Mouse (Mus musculus): ENCODE data around the gene Man1c1. TPM values are rescaled to one million over a fixed set of nuclear protein-coding genes. Genes with fewer than 3 reads are reported as not detected.

Man1c1 gene
- polyA plus RNA-seq, 1 experiment from 2014 or later: 3.8 TPM

DNA sequence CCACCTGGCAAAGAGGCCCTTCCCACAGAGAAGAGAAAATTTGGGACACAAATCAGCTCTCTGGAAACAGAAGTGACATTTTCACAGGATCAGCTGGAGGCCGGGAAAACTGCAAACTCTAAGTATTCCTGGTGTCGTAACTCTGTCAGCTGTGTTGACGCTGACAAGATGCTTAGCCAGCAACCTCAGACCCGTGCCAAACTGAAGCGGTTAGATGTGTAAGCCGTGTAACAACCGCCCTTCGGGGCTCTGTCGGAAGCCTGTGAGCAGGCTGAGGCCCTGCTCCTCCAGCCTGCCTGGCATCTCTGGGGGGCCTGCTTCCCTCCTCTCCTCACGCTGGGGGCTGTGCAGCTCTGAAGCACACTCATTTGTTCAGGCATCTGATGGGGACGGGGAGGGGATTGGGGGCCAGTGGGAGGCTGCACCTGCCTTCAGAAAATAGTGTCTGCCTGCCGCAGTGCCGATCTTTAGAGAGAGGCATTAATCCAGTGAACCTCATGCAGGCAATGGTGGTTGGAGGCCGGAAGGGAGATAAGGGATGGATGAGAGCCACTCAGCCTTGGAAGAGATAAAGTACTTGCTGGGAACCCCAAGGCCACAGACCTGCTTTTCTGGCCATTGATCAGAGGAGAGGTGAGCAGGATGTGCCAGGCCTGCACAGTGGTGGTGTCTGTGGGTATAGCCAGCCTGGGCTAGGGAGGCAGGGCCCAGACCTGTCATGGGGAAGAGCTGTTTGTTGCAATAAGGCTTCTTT is 79.8 kb downstream of the Man1c1 start:
- H3K9ac ChIP-seq: no peak overlapping the region
- H3K4me3 ChIP-seq: no peak overlapping the region
- H3K27me3 ChIP-seq (replicated peaks): no peaks in the 10 kb centered on the region
- H3K4me2 ChIP-seq: no peak overlapping the region
- H3K36me3 ChIP-seq (replicated peaks): no peaks in the 10 kb centered on the region
- peaks cover 24% of the 10 kb centered on the region for H3K4me1 ChIP-seq
- WGBS: 22% methylated on average over 14 of the region's 14 CpGs
- ATAC-seq (replicated peaks): peak; percentile 52; the same call in 1 of the 2 replicates
- H3K9me3 ChIP-seq: no peaks in the 10 kb centered on the region
- peak overlapping the region; percentile 55 for H3K27ac ChIP-seq

DNA sequence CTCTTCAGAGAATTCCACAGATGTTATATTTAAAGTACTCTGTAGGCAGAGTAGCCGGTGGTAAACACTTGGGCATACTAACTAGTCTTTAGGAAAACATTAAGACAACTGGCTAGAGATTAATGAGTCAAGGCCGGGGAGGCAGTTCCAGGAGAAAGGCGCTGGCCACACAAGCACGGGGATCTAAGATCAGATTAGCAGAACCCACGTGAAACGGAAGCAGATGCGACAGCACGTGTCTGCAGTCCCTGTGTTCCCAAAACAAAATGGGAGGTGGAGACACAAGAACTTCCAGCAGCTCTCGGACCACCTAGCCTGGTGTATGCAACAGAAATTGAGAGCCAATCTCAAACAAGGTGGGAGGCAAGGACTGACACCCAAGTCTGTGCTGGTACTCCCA is 82.4 kb downstream of the Man1c1 start:
- Histone ChIP-seq H3K36me3 (replicated peaks) (no peaks in the 10 kb centered on the region), H3K4me3 (no peak overlapping the region), H3K9me3 (no peaks in the 10 kb centered on the region), H3K4me2 (no peak overlapping the region), H3K9ac (no peak overlapping the region), H3K27me3 (replicated peaks) (no peaks in the 10 kb centered on the region), H3K27ac (no peak overlapping the region), H3K4me1 (peaks cover 15% of the 10 kb centered on the region)
- no peak for ATAC-seq (replicated peaks)
- 74% methylated on average over 9 of the region's 9 CpGs for WGBS

DNA sequence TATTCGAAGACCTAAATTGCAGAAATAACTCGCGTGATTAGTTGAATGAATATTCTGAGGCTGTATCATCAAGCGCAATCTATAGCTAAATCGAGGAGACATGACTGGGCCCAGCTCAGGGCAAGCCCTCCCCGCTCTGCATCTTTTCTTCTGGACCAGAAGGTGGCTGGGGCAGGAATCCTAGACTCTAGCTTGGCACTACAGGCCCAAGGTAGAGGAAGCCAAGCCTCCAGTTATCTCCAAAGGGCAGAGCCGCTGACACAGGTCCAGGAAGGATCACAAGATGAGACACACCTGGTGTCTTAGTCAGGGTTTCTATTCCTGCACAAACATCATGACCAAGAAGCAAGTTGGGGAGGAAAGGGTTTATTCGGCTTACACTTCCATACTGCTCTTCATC is 83.8 kb downstream of the Man1c1 start:
- 75% methylated on average over 8 of the region's 8 CpGs for WGBS
- H3K4me1 ChIP-seq: peaks cover 21% of the 10 kb centered on the region
- no peak overlapping the region for H3K9ac ChIP-seq
- no peaks in the 10 kb centered on the region for H3K9me3 ChIP-seq
- no peak overlapping the region for H3K4me2 ChIP-seq
- ATAC-seq (replicated peaks): no peak
- no peak overlapping the region for H3K4me3 ChIP-seq
- H3K27ac ChIP-seq: no peak overlapping the region
- H3K27me3 ChIP-seq (replicated peaks): no peaks in the 10 kb centered on the region
- no peaks in the 10 kb centered on the region for H3K36me3 ChIP-seq (replicated peaks)

DNA sequence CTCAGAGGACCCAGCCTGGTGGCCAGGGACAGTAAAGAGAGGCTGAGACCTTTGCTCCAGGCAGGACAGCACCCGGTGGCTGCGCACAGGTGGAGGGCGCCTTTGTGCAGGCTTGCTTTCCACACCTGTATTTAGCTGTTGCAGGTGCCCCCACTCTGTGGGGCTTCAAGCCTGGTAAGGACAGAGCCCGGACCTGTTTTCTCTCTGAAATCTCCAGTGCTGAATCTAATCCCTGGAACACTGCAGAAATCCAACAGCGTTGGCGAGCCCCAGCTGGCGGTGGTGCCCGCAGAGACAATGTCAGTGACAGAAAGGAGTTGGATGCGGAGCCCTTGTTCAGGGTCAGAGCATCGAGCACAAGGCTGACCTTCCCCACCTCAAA is 84.6 kb downstream of the Man1c1 start:
- H3K4me1 ChIP-seq: peaks cover 28% of the 10 kb centered on the region
- WGBS: 36% methylated on average over 10 of the region's 10 CpGs
- H3K27ac ChIP-seq: no peak overlapping the region
- H3K4me2 ChIP-seq: no peak overlapping the region
- ATAC-seq (replicated peaks): no peak
- H3K4me3 ChIP-seq: no peak overlapping the region
- no peaks in the 10 kb centered on the region for H3K36me3 ChIP-seq (replicated peaks)
- no peak overlapping the region for H3K9ac ChIP-seq
- H3K9me3 ChIP-seq: no peaks in the 10 kb centered on the region
- H3K27me3 ChIP-seq (replicated peaks): no peaks in the 10 kb centered on the region

DNA sequence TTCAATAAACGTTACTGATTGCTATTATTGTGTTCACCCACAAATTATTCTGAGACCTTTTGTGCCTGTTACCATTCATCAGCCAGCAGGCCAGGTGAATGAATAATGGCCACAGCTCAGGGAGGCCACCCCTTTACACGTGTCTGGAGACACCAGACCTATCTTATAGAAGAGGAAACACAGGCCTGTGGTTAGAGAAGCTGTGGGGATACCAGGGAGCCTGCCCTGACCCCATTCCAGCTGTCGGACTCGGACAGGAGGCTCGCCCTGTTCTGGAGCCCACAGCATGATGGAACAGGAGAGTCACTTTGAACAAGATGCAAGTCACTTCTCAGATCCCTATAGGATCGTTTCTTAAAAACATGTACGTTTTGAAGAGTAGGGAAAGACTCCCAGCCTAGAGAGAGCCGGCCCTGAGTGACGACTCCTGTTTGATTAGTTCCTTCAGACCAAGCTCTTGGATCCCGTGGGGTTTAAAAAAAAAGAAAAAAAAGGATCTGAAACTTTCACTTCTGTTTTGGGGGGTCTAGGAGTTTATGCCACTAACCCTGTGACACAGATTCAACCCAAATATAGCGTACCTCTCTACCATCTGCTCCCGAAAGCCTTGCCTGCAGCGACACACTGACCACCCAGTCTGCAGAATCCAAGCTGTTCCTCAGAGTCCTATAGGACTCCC is 85.1 kb downstream of the Man1c1 start:
- ATAC-seq (replicated peaks): no peak
- Histone ChIP-seq H3K4me1 (peaks cover 26% of the 10 kb centered on the region), H3K27ac (no peak overlapping the region), H3K27me3 (replicated peaks) (no peaks in the 10 kb centered on the region), H3K36me3 (replicated peaks) (no peaks in the 10 kb centered on the region), H3K4me2 (no peak overlapping the region), H3K4me3 (no peak overlapping the region), H3K9me3 (no peaks in the 10 kb centered on the region), H3K9ac (no peak overlapping the region)
- 71% methylated on average over 13 of the region's 13 CpGs for WGBS

DNA sequence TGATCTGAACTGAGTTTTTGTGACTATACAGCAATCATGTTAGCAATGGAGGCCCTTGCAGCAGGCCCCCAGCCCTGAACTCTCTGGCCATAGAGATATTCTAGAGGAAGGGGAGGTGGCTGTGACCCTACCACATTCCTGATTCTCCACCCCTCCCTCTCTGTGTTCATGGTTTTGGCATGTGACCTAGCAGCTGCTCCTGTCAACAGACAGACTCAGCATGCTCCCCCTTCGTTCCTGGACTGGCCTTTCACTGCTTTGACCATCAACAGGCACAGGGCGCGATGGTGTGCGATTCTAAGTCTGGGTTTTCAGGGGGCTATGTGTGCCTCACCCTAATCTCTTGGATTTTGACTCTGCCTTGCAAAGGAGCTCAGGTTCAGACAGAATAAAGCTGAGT is 86.3 kb downstream of the Man1c1 start:
- Histone ChIP-seq H3K27me3 (replicated peaks) (no peaks in the 10 kb centered on the region), H3K9ac (no peak overlapping the region), H3K36me3 (replicated peaks) (no peaks in the 10 kb centered on the region), H3K27ac (no peak overlapping the region), H3K9me3 (no peaks in the 10 kb centered on the region), H3K4me3 (no peak overlapping the region), H3K4me2 (no peak overlapping the region), H3K4me1 (peaks cover 26% of the 10 kb centered on the region)
- ATAC-seq (replicated peaks): no peak
- 64% methylated on average over 4 of the region's 4 CpGs for WGBS

DNA sequence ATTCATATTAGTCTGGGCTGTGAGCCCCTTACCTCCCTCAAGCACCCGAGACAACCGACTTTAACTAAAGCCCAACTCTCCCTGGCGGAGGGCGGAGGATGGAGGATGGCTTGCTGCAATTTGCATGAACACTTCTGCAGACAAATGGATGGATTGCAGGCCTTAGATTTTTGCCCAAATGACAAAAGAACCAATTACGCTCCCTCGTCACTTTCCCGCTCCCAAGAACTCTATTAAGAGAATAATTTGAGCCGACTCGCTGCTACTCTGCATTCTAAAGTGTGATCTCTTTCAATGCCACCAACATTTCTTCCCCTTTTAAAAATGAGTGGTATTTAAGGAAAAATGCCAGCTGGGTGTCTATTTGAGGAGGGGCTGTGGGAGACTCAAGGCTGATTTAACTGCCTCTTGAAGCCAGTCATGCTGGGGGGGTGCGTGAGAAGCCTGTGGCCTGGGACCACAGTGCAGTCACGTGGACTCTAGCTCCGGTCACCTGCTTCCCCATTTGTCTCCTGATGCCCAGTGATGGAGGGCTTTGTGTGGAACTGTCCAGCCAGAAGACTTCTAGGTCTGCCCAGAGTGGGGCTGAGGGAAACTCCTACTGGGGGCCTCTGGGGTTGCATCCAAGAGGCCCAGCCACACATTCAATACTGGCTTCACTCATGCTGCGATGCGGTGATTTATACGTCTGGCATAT is 88.0 kb downstream of the Man1c1 start:
- H3K36me3 ChIP-seq (replicated peaks): no peaks in the 10 kb centered on the region
- 66% methylated on average over 15 of the region's 15 CpGs for WGBS
- no peaks in the 10 kb centered on the region for H3K27me3 ChIP-seq (replicated peaks)
- H3K27ac ChIP-seq: no peak overlapping the region
- H3K4me1 ChIP-seq: peaks cover 26% of the 10 kb centered on the region
- ATAC-seq (replicated peaks): no peak
- no peaks in the 10 kb centered on the region for H3K9me3 ChIP-seq
- H3K4me2 ChIP-seq: no peak overlapping the region
- no peak overlapping the region for H3K9ac ChIP-seq
- H3K4me3 ChIP-seq: no peak overlapping the region

DNA sequence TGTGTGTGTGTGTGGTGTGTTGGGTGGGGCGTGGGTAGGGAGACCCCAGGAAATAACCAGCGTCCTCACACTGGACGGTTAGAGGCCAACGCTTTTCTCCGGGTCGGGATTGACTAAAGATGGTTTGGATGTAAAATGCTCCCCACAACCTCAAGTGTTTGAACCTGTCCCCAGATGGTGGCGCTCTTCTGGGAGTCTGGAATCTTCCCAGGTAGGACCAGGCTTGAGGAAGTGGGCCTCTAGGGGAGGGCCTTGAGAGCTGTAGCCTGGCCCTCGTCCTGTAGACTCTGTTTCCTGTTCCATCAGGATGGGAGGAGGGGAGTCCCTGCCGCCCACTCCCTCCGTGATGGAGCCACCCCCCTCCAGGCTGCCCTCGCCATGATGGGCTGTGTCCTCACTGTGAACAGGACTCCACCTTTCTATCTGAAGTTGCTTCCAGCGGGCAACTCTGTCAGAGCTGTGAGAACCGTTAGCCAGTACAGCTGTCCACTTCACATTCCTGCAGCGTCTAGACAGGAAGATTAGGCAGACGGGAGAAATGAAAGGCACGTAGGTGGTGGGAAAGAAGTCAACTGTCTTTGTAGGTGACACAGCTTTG is 91.9 kb downstream of the Man1c1 start:
- 64% methylated on average over 16 of the region's 16 CpGs for WGBS
- H3K4me2 ChIP-seq: no peak overlapping the region

DNA sequence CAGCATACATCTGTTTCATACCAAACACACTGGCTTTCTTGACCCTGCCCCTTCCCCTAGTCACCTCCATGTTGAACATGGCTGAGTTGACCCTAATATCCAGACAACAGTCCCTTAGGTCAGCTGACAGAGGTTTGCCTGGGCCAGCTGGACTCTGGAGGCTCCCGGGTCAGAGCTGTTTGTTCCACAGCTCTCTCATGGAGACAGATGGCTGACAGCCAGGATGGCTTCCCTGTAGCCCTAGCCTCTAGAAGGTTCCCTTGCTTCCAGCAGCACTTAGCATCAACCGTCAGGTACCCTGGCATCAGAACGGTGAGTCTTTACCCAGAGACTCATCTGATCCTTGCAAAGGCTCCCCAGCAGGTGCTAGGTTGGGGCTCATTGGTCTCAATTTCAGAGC is 93.5 kb downstream of the Man1c1 start:
- no peak overlapping the region for H3K27ac ChIP-seq
- H3K36me3 ChIP-seq (replicated peaks): no peaks in the 10 kb centered on the region
- H3K9me3 ChIP-seq: no peaks in the 10 kb centered on the region
- no peak overlapping the region for H3K4me2 ChIP-seq
- no peak overlapping the region for H3K9ac ChIP-seq
- no peak overlapping the region for H3K4me3 ChIP-seq
- WGBS: 81% methylated on average over 3 of the region's 3 CpGs
- H3K4me1 ChIP-seq: peaks cover 23% of the 10 kb centered on the region; the same call in 1 of the 2 replicates
- no peaks in the 10 kb centered on the region for H3K27me3 ChIP-seq (replicated peaks)
- no peak for ATAC-seq (replicated peaks)

More for the DNA sequence above, 91.9 kb downstream of the Man1c1 start:
- H3K9me3 ChIP-seq: no peaks in the 10 kb centered on the region
- H3K27me3 ChIP-seq (replicated peaks): no peaks in the 10 kb centered on the region
- no peak overlapping the region for H3K9ac ChIP-seq
- H3K4me3 ChIP-seq: no peak overlapping the region
- peaks cover 17% of the 10 kb centered on the region; the same call in 1 of the 2 replicates for H3K4me1 ChIP-seq
- no peak for ATAC-seq (replicated peaks)
- no peak overlapping the region for H3K27ac ChIP-seq
- H3K36me3 ChIP-seq (replicated peaks): no peaks in the 10 kb centered on the region

DNA sequence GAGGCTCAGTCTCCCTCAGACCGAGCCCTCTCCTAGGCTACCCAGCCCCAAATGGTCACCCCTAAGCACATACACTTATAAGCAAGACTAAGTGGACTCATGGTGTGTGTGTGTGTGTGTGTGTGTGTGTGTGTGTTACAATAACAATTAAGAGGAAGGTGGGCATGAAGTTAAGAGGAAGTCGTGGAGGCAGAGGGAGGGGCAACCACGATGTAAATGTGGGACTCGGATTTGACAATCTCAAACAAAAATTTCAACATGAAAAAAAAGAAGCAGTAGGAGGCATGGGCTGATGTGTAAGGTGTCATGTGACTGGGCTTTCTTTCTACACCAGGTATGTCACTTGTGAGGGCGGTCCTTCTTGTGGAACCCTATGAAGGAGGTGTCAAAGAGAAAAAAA is 96.4 kb downstream of the Man1c1 start:
- no peak overlapping the region for H3K4me2 ChIP-seq
- H3K36me3 ChIP-seq (replicated peaks): no peaks in the 10 kb centered on the region
- no peak overlapping the region for H3K27ac ChIP-seq
- H3K9ac ChIP-seq: no peak overlapping the region
- no peak for ATAC-seq (replicated peaks)
- H3K4me1 ChIP-seq: peaks cover 9% of the 10 kb centered on the region; the same call in 1 of the 2 replicates
- 94% methylated on average over 5 of the region's 5 CpGs for WGBS
- no peaks in the 10 kb centered on the region for H3K27me3 ChIP-seq (replicated peaks)
- H3K4me3 ChIP-seq: no peak overlapping the region
- H3K9me3 ChIP-seq: no peaks in the 10 kb centered on the region

DNA sequence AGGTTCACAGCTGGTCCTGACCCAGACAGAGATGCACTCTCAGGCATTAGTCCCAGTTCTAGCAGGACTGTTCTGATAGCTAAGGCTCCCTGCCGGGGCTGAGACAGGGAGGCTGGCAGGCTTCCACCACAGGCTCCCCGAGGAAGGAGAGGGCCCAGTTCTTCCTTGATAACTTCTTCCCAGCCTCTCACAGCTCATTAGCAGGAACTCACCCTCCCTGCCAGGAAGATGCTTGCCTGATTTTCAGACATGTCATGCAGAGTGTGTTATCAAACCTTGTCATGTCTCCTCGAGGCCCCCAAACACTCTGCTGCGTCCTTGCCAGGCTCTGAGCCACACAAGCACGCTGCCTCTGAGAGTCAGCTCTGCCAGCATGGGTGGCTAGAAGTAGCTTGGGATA is 98.0 kb downstream of the Man1c1 start:
- peak overlapping the region; percentile 7; the same call in 1 of the 2 replicates for H3K27ac ChIP-seq
- no peaks in the 10 kb centered on the region for H3K36me3 ChIP-seq (replicated peaks)
- H3K27me3 ChIP-seq (replicated peaks): no peaks in the 10 kb centered on the region
- H3K9ac ChIP-seq: no peak overlapping the region
- H3K9me3 ChIP-seq: no peaks in the 10 kb centered on the region
- no peak overlapping the region for H3K4me2 ChIP-seq
- no peak overlapping the region for H3K4me3 ChIP-seq
- ATAC-seq (replicated peaks): no peak
- H3K4me1 ChIP-seq: peaks cover 16% of the 10 kb centered on the region
- WGBS: 35% methylated on average over 5 of the region's 5 CpGs

DNA sequence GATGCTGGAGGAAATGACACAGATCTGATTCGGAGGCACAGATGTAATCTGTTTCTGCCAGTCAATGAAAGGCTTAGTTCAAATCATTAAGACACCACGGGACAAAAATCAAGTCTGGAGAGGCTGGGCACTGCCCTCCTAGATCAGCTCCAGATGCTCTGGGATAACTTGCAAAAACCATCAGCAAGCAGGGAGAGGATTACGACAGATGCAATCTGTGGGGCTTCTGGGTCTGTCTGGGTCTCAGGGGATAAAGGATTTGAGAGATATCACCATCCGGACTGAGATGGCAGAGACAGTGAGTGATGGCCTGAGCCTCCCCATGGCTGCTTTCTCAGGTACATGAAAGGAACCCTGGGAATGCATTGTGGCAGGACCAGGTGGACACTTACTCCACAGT is 99.6 kb downstream of the Man1c1 start:
- Histone ChIP-seq H3K36me3 (replicated peaks) (no peaks in the 10 kb centered on the region), H3K4me3 (no peak overlapping the region), H3K27ac (no peak overlapping the region), H3K9ac (no peak overlapping the region), H3K4me2 (no peak overlapping the region), H3K4me1 (peaks cover 16% of the 10 kb centered on the region), H3K27me3 (replicated peaks) (no peaks in the 10 kb centered on the region), H3K9me3 (no peaks in the 10 kb centered on the region)
- WGBS: 38% methylated on average over 4 of the region's 4 CpGs
- ATAC-seq (replicated peaks): no peak
